Mouse (Mus musculus) brain, embryonic 14.5 days (tissue): ENCODE results near the gene Lmo2. TPM values are rescaled to one million over a fixed set of nuclear protein-coding genes. Genes with fewer than 3 reads are reported as not detected.

ENCODE experiments used
- DNase-seq: peaks from one replicate; pipeline ENCODE4 v3.0.0-alpha.2; 2011; ENCODE audit warnings: low read depth
- CTCF ChIP-seq: fragments of 200-500 bp; IDR thresholded peaks from 2 replicates; pipeline ENCODE4 v1.5.1; 2012; ENCODE audit warnings: inconsistent platforms, mild to moderate bottlenecking, moderate library complexity, borderline replicate concordance; ENCODE audit not compliant: insufficient read depth, insufficient read length; ENCODE audit errors: extremely low read depth
- POLR2A ChIP-seq: fragments of 200-500 bp; IDR thresholded peaks from 2 replicates; pipeline ENCODE4 v1.6.1; 2012; ENCODE audit warnings: mild to moderate bottlenecking, inconsistent platforms, borderline replicate concordance; ENCODE audit not compliant: poor library complexity, insufficient read depth, insufficient read length, severe bottlenecking; ENCODE audit errors: extremely low read depth
- polyA plus RNA-seq: library from polyadenylated mRNA; depleted of rRNA; stranded (reverse); fragments of >200 nt; gene quantifications from 2 replicates; pipeline ENCODE4 v1.2.3, GENCODE M21; 2012; rRNA removed

The Lmo2 gene
- polyA plus RNA-seq, 1 experiment = 38.3 TPM

- TF ChIP-seq CTCF (no peak), POLR2A (no peak)
- DNase-seq = no peak
These were observed 71.3 kb downstream of the Lmo2 start for GRCm38 (mm10) chr2:104029074-104029473.

- no peak for TF ChIP-seq POLR2A
- no peak for TF ChIP-seq CTCF
- DNase-seq = no peak
These were observed 72.6 kb downstream of the Lmo2 start for GRCm38 (mm10) chr2:104030381-104030780.

Other genes with a start within 250 kb of the Lmo2 start
- gene Nat10, start 196.7 kb upstream of the Lmo2 start, polyA plus RNA-seq = 58.0 and 74.1 TPM in 2 replicates
- gene Caprin1, start 160.3 kb upstream of the Lmo2 start, polyA plus RNA-seq = 331 and 389 TPM in 2 replicates
- gene Fbxo3, start 69.7 kb downstream of the Lmo2 start, polyA plus RNA-seq = 45.4 and 48.2 TPM in 2 replicates
- 0.08 TPM in 1 of 2 replicates, not detected in the other for gene 4931422A03Rik, start 70.4 kb downstream of the Lmo2 start, polyA plus RNA-seq
- gene Gm10912, start 107.8 kb downstream of the Lmo2 start, polyA plus RNA-seq = 0.08 and 0.19 TPM in 2 replicates
- gene Gm10799, start 110.6 kb downstream of the Lmo2 start, polyA plus RNA-seq = not detected in 2 replicates
- gene Cd59b, start 111.9 kb downstream of the Lmo2 start, polyA plus RNA-seq = 1.4 and 2.0 TPM in 2 replicates
- gene Cd59a, start 137.8 kb downstream of the Lmo2 start, polyA plus RNA-seq = 7.3 and 10.4 TPM in 2 replicates
- not detected in 2 replicates for gene A930018P22Rik, start 164.8 kb downstream of the Lmo2 start, polyA plus RNA-seq